Mouse (Mus musculus): ENCODE data around the gene Mef2c.

Gene Mef2c

GRCm38 (mm10) chr13:83707611-83708010, 203.8 kb downstream of the Mef2c start:
- no peak for DNase-seq (ENCODE audit: low spot score)

- DNase-seq (ENCODE audit: low spot score) = no peak
Measured at GRCm38 (mm10) chr13:83712778-83713380, 209.0 kb downstream of the Mef2c start.

GRCm38 (mm10) chr13:83713661-83714291, 209.9 kb downstream of the Mef2c start:
- no peak for DNase-seq (ENCODE audit: low spot score)

GRCm38 (mm10) chr13:83714466-83715307, 210.9 kb downstream of the Mef2c start:
- peak; percentile 87 for DNase-seq (ENCODE audit: low spot score)

GRCm38 (mm10) chr13:83715308-83715785, 211.5 kb downstream of the Mef2c start:
- DNase-seq (ENCODE audit: low spot score) = no peak

- DNase-seq (ENCODE audit: low spot score) = no peak
Measured at GRCm38 (mm10) chr13:83715971-83716615, 212.3 kb downstream of the Mef2c start.
